Mouse (Mus musculus) C2C12 (cell line): ENCODE data around the gene Exoc3l. TPM values are rescaled to one million over a fixed set of nuclear protein-coding genes. Genes with fewer than 3 reads are reported as not detected.

Source experiments
- H3K27me3 ChIP-seq: one replicate; pipeline ENCODE4 v1.6.1; 2011; ENCODE audit not compliant: control insufficient read depth, insufficient read depth, insufficient read length
- H3K36me3 ChIP-seq: one replicate; pipeline ENCODE4 v1.6.1; 2011; ENCODE audit not compliant: control insufficient read depth, insufficient read depth
- H3K4me3 ChIP-seq: one replicate; pipeline ENCODE4 v1.5.1; 2011; ENCODE audit warnings: mild to moderate bottlenecking, control low read depth; ENCODE audit not compliant: poor library complexity, insufficient read depth, severe bottlenecking
- H3K79me2 ChIP-seq: one replicate; pipeline ENCODE4 v1.6.1; 2011; ENCODE audit not compliant: control insufficient read depth, insufficient read depth
- H3K79me3 ChIP-seq: one replicate; pipeline ENCODE4 v1.6.1; 2011; ENCODE audit warnings: low read depth, control low read depth
- H3ac ChIP-seq: one replicate; pipeline ENCODE3; 2011; ENCODE audit warnings: low read depth; ENCODE audit not compliant: control insufficient read depth, insufficient read length
- CEBPB ChIP-seq: IDR thresholded peaks from one replicate; pipeline ENCODE4 v1.6.1; 2011; ENCODE audit warnings: low read depth, mild to moderate bottlenecking, control low read depth, moderate library complexity
- CTCF ChIP-seq: IDR thresholded peaks from one replicate; pipeline ENCODE4 v1.5.1; 2011; ENCODE audit not compliant: control insufficient read depth, insufficient read depth, insufficient read length
- FOSL1 ChIP-seq: IDR thresholded peaks from one replicate; pipeline ENCODE4 v1.8.0; 2011; ENCODE audit warnings: mild to moderate bottlenecking, low read length; ENCODE audit not compliant: poor library complexity, insufficient read depth, severe bottlenecking
- MAX ChIP-seq: IDR thresholded peaks from one replicate; pipeline ENCODE4 v1.6.1; 2011; ENCODE audit warnings: mild to moderate bottlenecking, control low read depth
- MYOD1 ChIP-seq: IDR thresholded peaks from one replicate; pipeline ENCODE4 v1.6.1; 2011; ENCODE audit warnings: low read depth; ENCODE audit not compliant: control insufficient read depth, insufficient read length
- MYOG ChIP-seq: IDR thresholded peaks from one replicate; pipeline ENCODE4 v1.6.1; 2011; ENCODE audit not compliant: control insufficient read depth, insufficient read length; ENCODE audit errors: extremely low read depth
- USF1 ChIP-seq: IDR thresholded peaks from one replicate; pipeline ENCODE4 v1.6.1; 2011; ENCODE audit warnings: low read depth, mild to moderate bottlenecking, control low read depth, moderate library complexity
- polyA plus RNA-seq: library from polyadenylated mRNA; unstranded; fragments of >200 nt; fragmentation: generic; extraction: Trizol; gene quantifications from one replicate; pipeline ENCODE4 v1.2.1, GENCODE M21; 2012; ENCODE audit warnings: missing spikeins

Gene Exoc3l
- polyA plus RNA-seq, 1 experiment = 0.97 TPM

GRCm38 (mm10) chr8:105290554-105291314 is 5.2 kb downstream of the Exoc3l start:
- Histone ChIP-seq H3K79me3 (peaks cover 14% of the 10 kb centered on the region), H3K79me2 (peaks cover 30% of the 10 kb centered on the region), H3K4me3 (no peak overlapping the region), H3ac (no peak overlapping the region), H3K27me3 (no peaks in the 10 kb centered on the region), H3K36me3 (no peaks in the 10 kb centered on the region)
- TF ChIP-seq CTCF (peak; percentile 89), CEBPB (no peak), USF1 (no peak), MYOD1 (no peak), FOSL1 (no peak), MAX (peak; percentile 72), MYOG (no peak)

DNA sequence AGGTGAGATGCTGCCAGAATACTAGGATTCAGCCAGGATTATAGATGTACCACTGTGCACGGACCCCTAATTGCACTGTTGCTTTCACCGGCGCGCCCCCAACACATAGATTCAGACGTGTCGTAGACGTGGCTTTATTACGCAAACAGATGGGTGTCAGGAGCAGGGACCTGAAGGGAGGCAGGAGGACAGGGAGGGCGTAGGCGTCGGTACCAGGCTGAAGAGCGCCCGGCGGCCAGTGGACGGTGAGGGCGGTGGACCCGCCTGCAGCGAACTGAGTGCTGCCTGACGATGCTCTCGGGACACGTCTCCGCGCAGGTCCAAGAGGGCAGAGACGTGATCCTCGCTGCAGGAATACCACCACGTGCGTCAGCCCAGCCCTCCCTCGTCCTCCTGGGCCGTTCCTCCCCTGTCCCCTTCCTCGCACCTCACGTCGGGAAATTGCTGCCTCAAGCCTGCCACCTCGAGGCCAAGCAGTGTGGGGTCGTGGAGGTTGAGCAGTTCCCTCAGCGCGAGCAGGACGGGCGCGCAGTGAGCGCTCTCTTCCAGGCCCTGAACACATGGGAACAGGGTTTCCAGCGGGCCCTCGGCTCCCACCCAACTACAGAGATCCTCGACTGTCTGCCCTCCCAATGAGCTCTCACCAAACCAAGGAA is 6.0 kb downstream of the Exoc3l start, which contains the start of gene 4931428F04Rik:
Gene 4931428F04Rik, minus strand, starts transcription at position 60 of the 656 bp plus-strand sequence.
- Histone ChIP-seq H3K79me2 (peaks cover 30% of the 10 kb centered on the region), H3K79me3 (peaks cover 14% of the 10 kb centered on the region), H3K27me3 (no peaks in the 10 kb centered on the region), H3K36me3 (peaks cover 5% of the 10 kb centered on the region), H3ac (peak within 1 kb of the TSS; percentile 63), H3K4me3 (peak within 1 kb of the TSS; percentile 39)
- TF ChIP-seq MAX = peak; percentile 83
- TF ChIP-seq MYOG = no peak
- no peak for TF ChIP-seq CEBPB
- TF ChIP-seq CTCF = peak; percentile 94

GRCm38 (mm10) chr8:105288958-105289732 is 6.8 kb downstream of the Exoc3l start:
- Histone ChIP-seq H3K36me3 (peaks cover 5% of the 10 kb centered on the region), H3ac (peak overlapping the region; percentile 63), H3K79me3 (peaks cover 14% of the 10 kb centered on the region), H3K4me3 (peak overlapping the region; percentile 39), H3K79me2 (peaks cover 30% of the 10 kb centered on the region), H3K27me3 (no peaks in the 10 kb centered on the region)
- TF ChIP-seq CTCF (peak; percentile 2), MAX (peak; percentile 37), USF1 (no peak), FOSL1 (no peak), MYOD1 (no peak)

GRCm38 (mm10) chr8:105288231-105288630 is 7.7 kb downstream of the Exoc3l start:
- Histone ChIP-seq H3K4me3 (peak overlapping the region; percentile 39), H3K27me3 (no peaks in the 10 kb centered on the region), H3K79me2 (peaks cover 30% of the 10 kb centered on the region), H3K36me3 (peaks cover 5% of the 10 kb centered on the region), H3K79me3 (peaks cover 14% of the 10 kb centered on the region), H3ac (no peak overlapping the region)
- no peak for TF ChIP-seq MYOD1
- no peak for TF ChIP-seq USF1
- TF ChIP-seq CTCF = no peak
- TF ChIP-seq FOSL1 = no peak
- TF ChIP-seq MAX = no peak
- TF ChIP-seq CEBPB = no peak
- TF ChIP-seq MYOG = no peak

GRCm38 (mm10) chr8:105286907-105287306 is 9.0 kb downstream of the Exoc3l start:
- Histone ChIP-seq H3K36me3 (peaks cover 15% of the 10 kb centered on the region), H3ac (no peak overlapping the region), H3K27me3 (no peaks in the 10 kb centered on the region), H3K79me3 (peaks cover 14% of the 10 kb centered on the region), H3K79me2 (peaks cover 30% of the 10 kb centered on the region), H3K4me3 (no peak overlapping the region)
- TF ChIP-seq MAX (no peak), CTCF (no peak), MYOG (no peak), MYOD1 (no peak), FOSL1 (no peak)
